Mouse (Mus musculus): Measurements from ENCODE around the gene Pabpc4. TPM values are rescaled to one million over a fixed set of nuclear protein-coding genes. Genes with fewer than 3 reads are reported as not detected.

The Pabpc4 gene
- polyA plus RNA-seq, 1 experiment from 2014 or later: 30.2 TPM

DNA sequence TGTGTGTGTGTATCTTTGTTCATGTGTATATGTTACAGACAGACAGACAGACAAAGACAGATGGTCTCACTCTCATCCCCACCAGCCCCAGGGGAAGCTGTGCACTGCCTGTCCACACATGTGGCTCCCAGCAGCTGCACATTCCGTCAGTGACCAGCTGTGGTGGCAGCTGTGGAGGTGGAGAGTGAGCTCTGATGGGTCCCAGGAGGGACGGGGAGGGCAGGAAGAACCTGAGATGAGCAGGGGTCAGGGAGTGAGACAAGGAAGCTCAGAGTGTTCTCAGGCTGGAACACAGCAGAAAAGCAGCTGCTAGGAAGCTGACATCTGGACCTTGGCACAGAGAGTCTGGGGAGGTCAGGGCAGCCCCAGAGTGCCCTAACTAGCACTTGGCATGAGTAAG, 33.9 kb upstream of the Pabpc4 start:
- ATAC-seq (ENCODE audit: low read depth): no peak
- H3K27ac ChIP-seq (ENCODE audit: low read depth, low read length): 0 out of 2 replicates have a peak overlapping the region, but pooled peaks have one; percentile 48
- peaks cover 5% of the 10 kb centered on the region; the same call in 1 of the 2 replicates for H3K27me3 ChIP-seq (ENCODE audit: control insufficient read depth, insufficient read depth, low read length)
- H3K4me3 ChIP-seq (ENCODE audit: low read depth, low read length): no peak overlapping the region
- H3K36me3 ChIP-seq (ENCODE audit: control insufficient read depth, insufficient read depth, low read length): no peaks in the 10 kb centered on the region
- H3K9ac ChIP-seq (replicated peaks; ENCODE audit: low read depth, low read length): no peak overlapping the region
- H3K4me1 ChIP-seq (ENCODE audit: control insufficient read depth, insufficient read depth, low read length): 0 out of 2 replicates have a peak, but pooled peaks cover 2% of the 10 kb centered on the region
- H3K4me2 ChIP-seq (ENCODE audit: low read depth, low read length): no peak overlapping the region
- 38% methylated on average over 2 of the region's 2 CpGs for WGBS
- H3K9me3 ChIP-seq (ENCODE audit: control insufficient read depth, low read length): no peaks in the 10 kb centered on the region

DNA sequence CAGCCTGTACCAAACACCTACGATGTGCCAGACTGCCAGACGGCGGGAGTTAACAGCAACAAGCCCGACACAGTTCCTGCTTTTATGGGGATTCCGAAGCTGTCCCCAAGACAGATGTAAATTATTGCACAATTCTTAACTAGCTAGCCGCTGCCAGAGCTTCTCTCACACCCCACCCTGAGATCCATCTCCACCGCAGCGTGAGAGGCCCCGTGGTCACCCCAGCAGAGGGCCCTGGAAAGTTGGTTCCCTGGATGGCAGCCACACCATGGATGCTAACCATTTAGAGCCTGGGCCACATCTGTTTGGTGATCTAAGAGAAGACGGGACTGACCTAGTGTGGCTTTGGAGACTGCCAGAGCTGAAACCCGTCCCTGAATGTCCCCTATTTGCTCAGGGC, 33.0 kb upstream of the Pabpc4 start:
- 55% methylated on average over 11 of the region's 11 CpGs for WGBS
- Histone ChIP-seq H3K4me2 (ENCODE audit: low read depth, low read length) (no peak overlapping the region), H3K9ac (replicated peaks; ENCODE audit: low read depth, low read length) (no peak overlapping the region), H3K4me3 (ENCODE audit: low read depth, low read length) (no peak overlapping the region), H3K27ac (ENCODE audit: low read depth, low read length) (no peak overlapping the region), H3K4me1 (ENCODE audit: control insufficient read depth, insufficient read depth, low read length) (0 out of 2 replicates have a peak, but pooled peaks cover 5% of the 10 kb centered on the region), H3K9me3 (ENCODE audit: control insufficient read depth, low read length) (no peaks in the 10 kb centered on the region), H3K36me3 (ENCODE audit: control insufficient read depth, insufficient read depth, low read length) (no peaks in the 10 kb centered on the region), H3K27me3 (ENCODE audit: control insufficient read depth, insufficient read depth, low read length) (peaks cover 11% of the 10 kb centered on the region)
- ATAC-seq (ENCODE audit: low read depth): no peak

DNA sequence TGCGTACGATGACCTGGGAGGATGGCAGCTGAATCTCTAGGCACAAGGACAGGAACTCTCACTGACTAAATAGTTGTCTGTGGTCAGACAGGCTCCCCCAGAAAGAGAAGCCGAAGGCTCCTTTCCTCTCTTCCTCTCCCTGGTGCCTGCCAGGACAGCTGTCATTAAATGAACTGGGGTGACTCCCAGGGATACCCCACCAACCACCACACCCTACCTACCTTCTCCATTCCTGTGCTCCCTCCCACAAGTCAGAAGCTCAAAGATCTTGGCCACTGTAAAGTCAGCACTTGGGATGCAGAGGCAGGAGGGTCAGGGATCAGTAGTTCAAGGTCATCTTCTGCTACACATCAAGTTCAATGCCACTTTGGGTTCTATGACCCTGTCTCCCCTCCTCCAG, 29.3 kb upstream of the Pabpc4 start:
- WGBS: 84% methylated on average over 3 of the region's 3 CpGs
- no peak overlapping the region for H3K4me2 ChIP-seq (ENCODE audit: low read depth, low read length)

DNA sequence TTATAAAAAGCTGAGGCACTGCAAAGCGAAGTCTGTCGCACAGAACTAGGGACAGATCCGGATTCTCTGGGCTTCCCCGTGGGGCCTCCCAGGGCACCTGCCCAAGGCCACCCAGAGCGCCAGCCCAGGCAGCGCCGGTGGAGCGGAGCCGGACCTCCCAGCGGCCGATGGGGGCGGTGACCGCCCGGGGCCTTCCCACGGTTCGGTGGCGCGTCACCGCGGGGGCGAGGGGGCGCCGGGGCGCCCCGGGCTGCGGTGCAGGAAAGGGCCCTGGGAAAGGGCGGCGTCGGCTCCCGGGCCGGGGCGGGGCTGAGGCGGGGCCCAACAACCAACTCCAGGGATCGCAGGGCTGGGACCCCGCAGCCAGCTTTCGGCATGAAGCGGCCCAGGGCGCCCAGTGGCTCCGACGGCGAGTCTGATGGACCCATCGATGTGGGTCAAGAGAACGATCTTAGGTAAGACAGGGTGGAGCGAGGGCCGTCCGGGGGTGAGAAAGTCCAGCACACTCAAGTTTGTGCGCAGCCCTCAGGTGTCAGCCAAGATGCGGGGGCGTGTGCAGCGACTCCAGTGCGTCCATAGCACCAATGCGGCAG, 28.6 kb upstream of the Pabpc4 start, which contains the start of gene Heyl:
Gene Heyl, plus strand, starts transcription at position 65 of the 593 bp plus-strand sequence.
- peaks cover 11% of the 10 kb centered on the region for H3K27me3 ChIP-seq (ENCODE audit: control insufficient read depth, insufficient read depth, low read length)
- 0 out of 2 replicates have a peak, but pooled peaks cover 3% of the 10 kb centered on the region for H3K4me1 ChIP-seq (ENCODE audit: control insufficient read depth, insufficient read depth, low read length)
- H3K9ac ChIP-seq (replicated peaks; ENCODE audit: low read depth, low read length): peak within 1 kb of the TSS; percentile 39
- no peaks in the 10 kb centered on the region for H3K9me3 ChIP-seq (ENCODE audit: control insufficient read depth, low read length)
- H3K4me2 ChIP-seq (ENCODE audit: low read depth, low read length): peak within 1 kb of the TSS; percentile 48
- H3K27ac ChIP-seq (ENCODE audit: low read depth, low read length): no peak within 1 kb of the TSS
- H3K36me3 ChIP-seq (ENCODE audit: control insufficient read depth, insufficient read depth, low read length): no peaks in the 10 kb centered on the region
- H3K4me3 ChIP-seq (ENCODE audit: low read depth, low read length): peak within 1 kb of the TSS; percentile 26; the same call in 1 of the 2 replicates
- 3% methylated on average over 52 of the region's 52 CpGs for WGBS
- peak; percentile 56; the same call in 1 of the 2 replicates for ATAC-seq (ENCODE audit: low read depth)

More for the DNA sequence above, 29.3 kb upstream of the Pabpc4 start:
- Histone ChIP-seq H3K36me3 (ENCODE audit: control insufficient read depth, insufficient read depth, low read length) (no peaks in the 10 kb centered on the region), H3K9ac (replicated peaks; ENCODE audit: low read depth, low read length) (no peak overlapping the region), H3K9me3 (ENCODE audit: control insufficient read depth, low read length) (no peaks in the 10 kb centered on the region), H3K27me3 (ENCODE audit: control insufficient read depth, insufficient read depth, low read length) (peaks cover 11% of the 10 kb centered on the region), H3K4me1 (ENCODE audit: control insufficient read depth, insufficient read depth, low read length) (0 out of 2 replicates have a peak, but pooled peaks cover 4% of the 10 kb centered on the region), H3K4me3 (ENCODE audit: low read depth, low read length) (no peak overlapping the region), H3K27ac (ENCODE audit: low read depth, low read length) (no peak overlapping the region)
- ATAC-seq (ENCODE audit: low read depth): no peak

DNA sequence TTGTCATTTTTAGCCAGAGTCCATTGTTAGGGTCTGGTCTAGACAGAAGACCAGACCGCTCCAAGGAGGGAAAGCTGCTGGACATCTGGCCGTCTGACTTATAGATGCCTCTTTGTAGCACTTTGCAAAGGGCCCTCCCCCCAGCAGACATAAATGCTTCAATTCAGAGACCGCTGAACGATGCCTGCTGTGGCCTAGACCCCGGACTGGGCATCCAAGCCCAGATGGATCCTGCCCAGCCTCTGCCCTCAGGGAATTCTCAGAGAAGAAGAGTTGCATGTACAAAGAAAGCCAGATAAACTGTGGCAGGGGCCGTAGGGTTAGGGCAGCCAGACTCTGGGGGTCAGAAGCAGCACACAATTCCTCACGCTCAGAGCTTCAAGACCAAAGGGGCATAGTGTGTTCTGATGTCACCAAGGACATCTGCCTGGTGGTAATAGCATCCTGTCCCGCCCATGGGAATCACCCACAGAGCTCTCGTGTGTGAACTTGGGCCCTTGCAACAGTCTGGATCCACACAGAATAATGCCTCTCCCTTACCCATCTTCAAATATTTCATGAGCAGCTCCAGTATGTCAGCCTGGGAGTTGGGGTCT, 26.2 kb upstream of the Pabpc4 start:
- Histone ChIP-seq H3K4me1 (ENCODE audit: control insufficient read depth, insufficient read depth, low read length) (0 out of 2 replicates have a peak, but pooled peaks cover 9% of the 10 kb centered on the region), H3K9me3 (ENCODE audit: control insufficient read depth, low read length) (no peaks in the 10 kb centered on the region), H3K27ac (ENCODE audit: low read depth, low read length) (no peak overlapping the region), H3K9ac (replicated peaks; ENCODE audit: low read depth, low read length) (no peak overlapping the region), H3K36me3 (ENCODE audit: control insufficient read depth, insufficient read depth, low read length) (no peaks in the 10 kb centered on the region), H3K4me2 (ENCODE audit: low read depth, low read length) (no peak overlapping the region), H3K4me3 (ENCODE audit: low read depth, low read length) (no peak overlapping the region), H3K27me3 (ENCODE audit: control insufficient read depth, insufficient read depth, low read length) (peaks cover 16% of the 10 kb centered on the region)
- 38% methylated on average over 9 of the region's 9 CpGs for WGBS
- no peak for ATAC-seq (ENCODE audit: low read depth)

DNA sequence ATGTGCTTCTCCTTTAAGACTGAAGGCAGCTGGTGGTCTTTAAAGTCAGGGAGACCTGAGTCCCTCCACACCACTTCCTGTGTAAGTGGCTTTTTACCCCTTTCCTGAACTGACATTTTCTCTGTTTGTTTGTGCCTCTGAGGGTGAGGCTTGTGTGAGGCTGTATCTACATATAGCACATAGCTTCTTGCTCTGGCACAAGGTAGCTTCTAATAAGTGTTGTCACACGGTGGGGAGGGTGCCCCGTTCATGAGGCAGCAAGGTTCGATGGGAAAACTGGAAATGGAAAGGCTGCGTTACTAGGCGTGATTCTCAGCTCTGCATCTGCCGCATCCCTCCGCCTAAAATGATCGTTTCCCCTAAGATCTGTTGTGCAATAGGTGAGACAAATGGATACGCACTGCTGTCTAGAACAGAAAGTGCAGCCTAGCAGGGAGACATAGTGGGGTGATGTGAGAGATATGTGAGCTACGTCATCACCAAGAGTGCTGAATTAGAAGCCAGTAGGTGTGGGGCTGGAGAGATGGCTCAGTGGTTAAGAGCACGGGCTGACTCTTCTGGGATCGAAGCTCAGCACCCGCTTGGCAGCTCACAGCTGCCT, 25.6 kb upstream of the Pabpc4 start:
- Histone ChIP-seq H3K4me1 (ENCODE audit: control insufficient read depth, insufficient read depth, low read length) (0 out of 2 replicates have a peak, but pooled peaks cover 9% of the 10 kb centered on the region), H3K9me3 (ENCODE audit: control insufficient read depth, low read length) (no peaks in the 10 kb centered on the region), H3K27me3 (ENCODE audit: control insufficient read depth, insufficient read depth, low read length) (peaks cover 16% of the 10 kb centered on the region), H3K4me3 (ENCODE audit: low read depth, low read length) (no peak overlapping the region), H3K27ac (ENCODE audit: low read depth, low read length) (no peak overlapping the region), H3K36me3 (ENCODE audit: control insufficient read depth, insufficient read depth, low read length) (no peaks in the 10 kb centered on the region), H3K4me2 (ENCODE audit: low read depth, low read length) (no peak overlapping the region), H3K9ac (replicated peaks; ENCODE audit: low read depth, low read length) (no peak overlapping the region)
- WGBS: 81% methylated on average over 13 of the region's 13 CpGs
- no peak for ATAC-seq (ENCODE audit: low read depth)

DNA sequence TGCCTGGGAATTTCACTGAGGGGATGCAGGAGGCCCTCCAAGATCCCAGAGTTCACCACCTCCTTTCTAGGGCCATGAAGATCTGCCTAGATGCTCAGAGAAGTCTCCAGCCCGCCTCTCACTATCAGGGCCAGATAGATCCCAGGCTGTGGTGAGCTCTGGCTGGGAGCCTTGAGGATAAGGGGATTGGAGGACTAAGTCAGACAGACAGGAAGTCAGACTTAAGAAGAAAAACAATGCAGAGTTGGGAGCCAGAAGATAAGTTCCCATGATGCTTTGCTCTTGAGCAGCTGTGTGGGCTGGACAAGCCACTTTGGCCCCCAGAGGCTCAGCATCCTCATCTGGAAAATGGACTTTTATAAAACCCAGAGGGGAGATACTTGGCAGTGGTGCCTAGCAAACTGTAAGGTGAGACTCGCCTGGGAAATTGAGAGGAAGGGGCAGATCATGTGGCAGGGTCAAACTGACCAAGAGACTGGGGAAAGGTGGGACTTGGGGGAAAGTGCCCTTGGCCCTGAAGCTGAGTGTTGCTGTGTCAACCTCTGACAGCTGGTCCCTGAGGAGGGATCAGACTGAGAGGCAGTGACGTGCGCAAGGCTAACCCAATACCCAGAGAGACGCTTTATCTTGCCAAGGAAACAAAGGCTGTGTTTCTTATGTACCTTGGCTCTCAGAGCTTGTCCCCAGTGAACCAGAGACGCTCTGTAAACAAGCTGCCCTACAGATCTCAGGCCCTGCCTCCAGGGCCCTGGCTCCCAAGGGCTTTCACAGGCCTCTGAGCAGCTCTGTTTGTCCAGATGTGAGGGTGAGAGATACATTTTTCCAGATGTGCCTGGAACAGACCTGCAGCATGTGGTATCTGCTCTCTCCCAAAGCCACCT, 24.5 kb upstream of the Pabpc4 start:
- no peak overlapping the region for H3K4me2 ChIP-seq (ENCODE audit: low read depth, low read length)
- ATAC-seq (ENCODE audit: low read depth): no peak
- H3K27me3 ChIP-seq (ENCODE audit: control insufficient read depth, insufficient read depth, low read length): peaks cover 13% of the 10 kb centered on the region; the same call in 1 of the 2 replicates

DNA sequence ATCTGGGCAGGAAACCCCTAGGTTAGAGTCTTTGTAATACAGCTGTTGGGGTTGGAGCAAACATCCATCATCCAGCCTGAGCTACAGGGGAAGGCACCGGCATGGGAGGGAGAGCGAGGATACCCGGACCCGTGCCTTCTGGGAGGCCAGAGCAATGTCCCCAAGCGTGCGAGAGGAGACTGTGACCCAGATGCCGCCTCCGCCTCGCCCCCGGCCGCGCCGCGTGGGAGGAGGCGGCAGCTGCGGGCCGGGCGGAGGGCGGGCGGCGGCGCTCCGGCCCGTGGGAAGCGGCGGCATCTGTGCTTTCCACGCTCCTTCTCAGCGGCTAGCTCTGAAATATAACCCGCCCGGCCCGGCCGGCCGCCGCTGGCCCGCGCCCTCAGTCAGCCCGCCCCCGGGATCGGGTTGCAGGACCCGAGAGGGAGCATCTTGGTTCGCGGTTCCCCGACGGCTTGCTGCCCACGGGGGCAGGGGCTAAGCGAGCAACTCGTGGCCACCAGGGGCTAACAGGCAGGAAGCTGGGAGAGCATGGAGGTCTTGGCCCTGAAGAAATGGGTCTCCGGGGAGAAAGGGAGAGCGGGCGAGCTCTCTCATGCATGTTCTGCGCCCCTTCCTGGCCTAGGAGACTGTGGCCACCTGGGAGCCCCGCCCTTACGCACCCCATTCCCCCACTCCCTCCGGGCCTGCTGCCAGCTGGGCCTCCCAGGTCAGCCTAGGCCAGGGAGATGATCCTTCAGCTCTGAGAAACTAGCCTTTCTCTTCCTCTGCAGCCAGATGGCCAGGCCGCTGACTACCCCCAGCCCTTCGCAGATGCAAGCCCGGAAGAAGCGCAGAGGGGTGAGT, 22.6 kb upstream of the Pabpc4 start:
- peak; percentile 47 for ATAC-seq (ENCODE audit: low read depth)
- no peaks in the 10 kb centered on the region for H3K36me3 ChIP-seq (ENCODE audit: control insufficient read depth, insufficient read depth, low read length)
- H3K27me3 ChIP-seq (ENCODE audit: control insufficient read depth, insufficient read depth, low read length): 0 out of 2 replicates have a peak, but pooled peaks cover 5% of the 10 kb centered on the region
- H3K27ac ChIP-seq (ENCODE audit: low read depth, low read length): no peak overlapping the region
- H3K4me1 ChIP-seq (ENCODE audit: control insufficient read depth, insufficient read depth, low read length): 0 out of 2 replicates have a peak, but pooled peaks cover 6% of the 10 kb centered on the region
- H3K9me3 ChIP-seq (ENCODE audit: control insufficient read depth, low read length): no peaks in the 10 kb centered on the region
- 3% methylated on average over 54 of the region's 58 CpGs for WGBS
- H3K4me3 ChIP-seq (ENCODE audit: low read depth, low read length): peak overlapping the region; percentile 22
- peak overlapping the region; percentile 55 for H3K4me2 ChIP-seq (ENCODE audit: low read depth, low read length)
- H3K9ac ChIP-seq (replicated peaks; ENCODE audit: low read depth, low read length): peak overlapping the region; percentile 43; the same call in 1 of the 2 replicates

More for the DNA sequence above, 24.5 kb upstream of the Pabpc4 start:
- 0 out of 2 replicates have a peak, but pooled peaks cover 9% of the 10 kb centered on the region for H3K4me1 ChIP-seq (ENCODE audit: control insufficient read depth, insufficient read depth, low read length)
- no peaks in the 10 kb centered on the region for H3K9me3 ChIP-seq (ENCODE audit: control insufficient read depth, low read length)
- H3K4me3 ChIP-seq (ENCODE audit: low read depth, low read length): no peak overlapping the region
- H3K27ac ChIP-seq (ENCODE audit: low read depth, low read length): no peak overlapping the region
- WGBS: 65% methylated on average over 6 of the region's 6 CpGs
- H3K36me3 ChIP-seq (ENCODE audit: control insufficient read depth, insufficient read depth, low read length): no peaks in the 10 kb centered on the region
- no peak overlapping the region for H3K9ac ChIP-seq (replicated peaks; ENCODE audit: low read depth, low read length)
